Mouse (Mus musculus) frontal cortex, postnatal 10 days (tissue): ENCODE data around the gene Acap2.
A peak's percentile ranks its signal among the peaks of the same experiment; 100 is the strongest.

Experiments used
- DNase-seq, 2 experiments: peaks; one replicate each; pipeline ENCODE4 v3.0.0; 2022; ENCODE audit warnings: low spot score in 2 of 2, mixed read lengths in 1 of 2

Gene Acap2

DNA sequence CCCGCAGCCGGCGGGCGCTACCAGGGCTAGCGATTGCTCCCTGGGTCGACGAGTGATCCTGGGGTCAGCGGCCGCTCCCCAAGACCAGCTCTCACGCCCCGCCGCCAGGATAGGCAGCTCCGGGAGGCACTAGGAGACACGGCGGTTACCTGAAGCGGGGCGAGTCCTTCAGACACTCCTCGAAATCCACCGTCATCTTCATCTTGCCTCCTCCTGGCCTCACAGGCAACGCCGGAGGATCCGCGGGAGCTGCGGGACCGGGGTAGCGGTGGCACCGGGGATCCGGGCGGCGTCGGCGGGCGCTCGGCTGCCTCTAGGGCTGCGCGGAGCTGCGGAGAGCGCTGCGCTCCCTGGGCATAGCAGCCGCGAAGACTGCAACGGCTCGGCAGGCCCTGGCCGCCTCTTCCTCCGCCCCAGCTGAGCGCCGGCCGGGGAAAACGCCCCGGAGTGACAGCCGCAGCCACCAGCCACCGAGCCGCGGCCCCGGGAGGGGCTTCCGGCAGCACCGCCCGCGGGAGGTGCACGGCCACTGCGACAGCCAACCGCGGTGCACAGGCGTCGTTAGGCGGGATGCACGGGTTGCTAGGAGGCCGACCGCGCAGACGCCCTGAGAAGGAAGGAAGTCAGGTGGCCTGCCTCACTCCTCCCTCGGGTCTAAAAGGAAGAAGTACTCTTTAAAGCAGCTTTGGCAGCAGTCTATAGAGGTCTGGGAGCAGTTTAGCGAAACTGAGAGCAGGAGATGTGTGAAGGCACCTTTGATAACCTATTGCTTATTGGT lies at the start of gene Acap2:
TSS of gene Acap2 (minus strand) at position 456 of the 778 bp plus-strand sequence.
- DNase-seq, result peak; percentile 97 to 98

DNA sequence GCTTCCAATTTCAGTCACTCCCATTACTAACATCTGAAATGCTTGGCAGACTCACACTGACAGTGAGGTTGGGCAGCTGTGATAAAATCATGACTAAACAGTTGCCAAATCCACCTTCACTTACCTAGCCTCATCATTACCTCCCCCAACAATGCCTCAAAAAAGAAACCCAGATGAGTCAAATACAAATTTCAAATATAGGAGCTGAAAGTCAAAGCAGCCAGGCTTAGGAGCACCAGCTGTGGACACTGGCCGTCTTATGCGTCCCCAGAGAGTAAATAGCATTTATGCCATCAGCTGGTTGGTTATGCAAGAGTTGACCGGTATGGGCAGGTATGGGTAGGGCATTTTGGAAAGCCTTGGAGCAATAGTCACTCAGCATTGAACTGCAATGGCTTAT lies 48.4 kb upstream of the Acap2 start:
- no peak for DNase-seq

DNA sequence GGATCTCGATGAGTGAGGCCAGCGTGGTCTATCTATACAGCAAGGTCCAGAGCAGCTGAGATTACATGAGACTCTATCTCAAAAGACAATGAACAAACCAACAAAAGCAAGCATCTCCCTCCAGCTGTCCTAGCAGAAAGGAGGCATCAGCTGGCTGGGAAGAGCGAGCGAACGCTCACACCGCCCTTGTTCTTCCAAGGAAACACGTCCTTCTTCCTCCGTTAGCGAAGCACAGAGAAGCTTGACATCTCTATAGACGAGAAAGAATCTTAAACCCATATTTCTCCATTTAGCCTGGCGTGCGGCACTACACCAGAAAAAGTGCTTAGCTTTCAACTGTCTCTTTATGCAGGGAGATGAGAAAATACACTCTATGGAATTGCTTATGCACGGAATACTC lies 47.7 kb upstream of the Acap2 start:
- no peak for DNase-seq

DNA sequence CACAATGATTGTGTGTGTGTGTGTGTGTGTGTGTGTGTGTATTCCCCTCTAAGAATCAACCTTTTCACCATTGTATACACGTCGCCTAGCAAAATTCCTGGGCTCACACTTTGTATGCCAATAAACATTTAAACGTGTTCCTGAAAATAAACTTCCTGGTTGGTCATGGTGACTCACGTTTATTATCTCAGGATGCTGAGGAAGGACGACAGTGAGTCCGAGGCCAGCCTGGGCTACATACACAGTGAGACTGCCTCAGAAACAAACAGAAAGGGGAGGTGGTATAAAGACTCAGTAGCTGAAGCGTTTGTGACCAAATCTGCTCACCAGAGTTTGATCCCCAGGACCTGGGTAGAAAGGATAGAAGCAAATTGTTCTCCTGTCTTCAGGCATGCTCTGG lies 46.4 kb upstream of the Acap2 start:
- DNase-seq, result no peak

GRCm38 (mm10) chr16:31244053-31244452 lies 43.0 kb upstream of the Acap2 start:
- DNase-seq, result no peak

GRCm38 (mm10) chr16:31241433-31241832 lies 40.4 kb upstream of the Acap2 start:
- DNase-seq, result no peak

GRCm38 (mm10) chr16:31240569-31240968 lies 39.5 kb upstream of the Acap2 start:
- no peak for DNase-seq

DNA sequence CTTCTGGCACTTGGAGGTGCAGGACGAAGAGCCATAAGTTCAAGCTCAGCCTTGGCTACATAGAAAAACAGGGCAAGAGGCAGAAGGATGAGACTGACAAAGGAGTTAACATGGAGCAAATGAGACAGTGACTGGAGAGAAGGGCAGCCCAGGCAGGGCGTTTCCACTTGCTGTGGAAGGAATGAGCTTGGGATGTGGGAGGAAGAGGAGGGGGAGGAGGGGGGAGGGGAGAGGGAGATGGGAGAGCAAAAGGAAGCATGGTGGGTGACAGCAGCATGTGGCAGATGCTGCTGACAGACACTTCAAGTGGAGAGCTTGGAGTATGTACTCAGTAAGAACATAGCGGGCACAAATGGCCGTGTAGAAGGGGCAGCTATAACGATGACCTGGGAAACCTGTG lies 37.2 kb upstream of the Acap2 start:
- DNase-seq, result no peak

DNA sequence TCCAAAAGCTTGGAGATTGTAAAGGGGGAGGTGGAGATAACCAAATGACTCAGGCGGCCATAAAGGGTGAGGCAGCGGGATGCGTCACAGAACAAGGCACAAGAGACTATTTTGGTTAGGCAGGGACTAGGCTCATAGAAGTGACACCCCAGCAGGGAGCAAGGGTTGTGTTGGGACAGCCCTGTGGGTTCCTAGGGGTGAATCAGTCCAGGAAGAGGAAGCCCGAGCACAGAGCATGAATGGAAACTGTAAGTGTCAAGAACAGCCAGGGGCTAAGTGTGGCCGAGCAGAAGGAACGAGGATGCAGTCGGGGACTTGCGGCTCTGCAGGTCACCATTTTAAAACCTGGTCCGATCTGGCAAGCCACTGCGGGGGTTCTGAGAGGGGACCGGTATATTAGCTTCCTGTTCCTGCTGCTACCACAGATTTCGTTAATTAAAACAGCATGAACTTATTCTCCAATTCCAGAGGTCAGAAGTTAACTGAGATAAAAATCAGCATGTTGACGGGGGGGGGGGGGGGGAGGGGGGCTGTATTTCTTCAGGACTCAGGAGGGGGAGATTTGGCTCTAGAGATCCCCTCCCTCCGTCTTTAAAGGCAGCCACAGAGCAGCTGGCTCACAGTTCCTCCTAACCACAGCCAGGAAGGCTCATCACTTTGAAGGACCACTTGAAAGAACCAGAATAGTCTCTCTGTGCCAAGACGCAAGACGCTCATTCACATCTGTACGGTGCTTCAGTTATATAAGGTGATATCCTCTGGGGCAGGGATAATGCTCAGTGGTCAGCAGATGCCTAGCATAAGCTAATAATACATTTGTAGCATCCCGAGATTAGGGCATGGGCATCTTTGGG lies 34.6 kb upstream of the Acap2 start:
- DNase-seq, result no peak

DNA sequence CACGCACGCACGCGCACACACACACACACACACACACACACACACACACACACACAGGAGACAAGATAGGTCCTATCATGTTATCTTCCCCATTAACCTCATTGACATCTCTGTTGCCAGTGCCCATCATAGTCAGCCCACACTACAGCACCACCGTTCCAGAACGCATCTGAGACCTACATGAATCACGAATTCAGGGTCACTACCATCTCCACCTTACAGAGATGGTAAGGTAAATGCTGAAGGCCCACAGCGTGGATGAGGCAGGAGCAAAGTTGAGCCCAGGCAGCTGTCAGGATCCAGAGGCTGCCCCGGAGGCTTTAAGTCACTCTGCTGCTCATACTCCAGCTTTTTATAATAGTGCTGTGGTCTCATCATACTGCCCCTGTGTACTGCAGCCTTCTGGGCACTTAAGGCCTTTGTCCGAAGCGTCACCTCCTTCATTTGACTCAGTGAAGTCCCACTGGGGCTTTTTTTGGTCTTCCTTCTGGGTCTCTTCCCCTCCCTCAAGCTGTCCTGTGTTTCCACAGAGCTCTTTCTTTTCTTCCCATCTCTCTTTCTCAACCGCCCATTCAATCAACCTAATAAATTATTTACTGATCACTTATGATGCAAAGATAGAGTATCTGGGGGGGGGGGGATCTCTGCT lies 33.9 kb upstream of the Acap2 start:
- DNase-seq, result no peak

DNA sequence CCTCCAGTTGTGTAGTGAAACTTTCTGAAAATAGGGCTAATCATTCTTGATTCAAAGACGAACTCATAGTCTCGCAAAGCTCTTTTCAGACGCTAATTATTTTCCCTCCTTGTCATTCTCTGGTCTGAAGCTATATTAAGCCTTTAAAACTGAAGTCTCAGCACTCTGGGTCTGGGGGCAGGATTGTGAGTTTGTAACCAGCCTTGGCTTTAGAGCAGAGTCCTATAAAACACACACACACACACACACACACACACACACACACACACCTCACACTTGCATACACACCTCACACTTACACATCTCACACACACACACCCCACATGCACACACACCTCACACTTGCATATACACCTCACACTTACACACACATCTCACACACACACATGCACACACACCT lies 33.3 kb upstream of the Acap2 start:
- no peak for DNase-seq

- peak; percentile 22 to 59 for DNase-seq
Observed at GRCm38 (mm10) chr16:31233541-31234339, 32.7 kb upstream of the Acap2 start.

- DNase-seq, result no peak
Observed at GRCm38 (mm10) chr16:31233167-31233498, 32.1 kb upstream of the Acap2 start.

GRCm38 (mm10) chr16:31232491-31233166 lies 31.6 kb upstream of the Acap2 start:
- DNase-seq, result no peak

GRCm38 (mm10) chr16:31231591-31231990 lies 30.5 kb upstream of the Acap2 start:
- DNase-seq, result no peak

- DNase-seq, result no peak
Observed at GRCm38 (mm10) chr16:31227746-31228145, 26.7 kb upstream of the Acap2 start.

DNA sequence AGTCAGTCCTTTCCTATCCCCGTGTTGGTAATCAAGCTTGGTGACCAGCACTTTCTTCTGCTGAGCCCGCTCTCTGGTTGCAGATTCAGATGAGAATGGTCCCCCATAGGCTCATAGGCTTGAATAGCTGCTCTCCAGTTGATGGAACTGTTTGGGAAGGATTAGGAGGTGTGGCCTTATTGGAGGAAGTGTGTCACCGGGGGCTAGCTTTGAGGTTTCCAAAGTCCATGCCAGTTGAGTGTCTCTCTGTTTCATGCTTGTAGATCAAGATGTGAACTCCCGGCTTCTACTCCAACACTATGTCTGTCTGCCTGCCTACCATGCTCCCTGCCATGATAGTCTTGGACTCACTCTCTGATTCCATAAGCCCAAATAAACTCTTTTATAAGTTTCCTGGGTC lies 14.2 kb upstream of the Acap2 start:
- no peak for DNase-seq

- DNase-seq, result no peak
Observed at GRCm38 (mm10) chr16:31213463-31213862, 12.4 kb upstream of the Acap2 start.

- DNase-seq, result no peak
Observed at GRCm38 (mm10) chr16:31211503-31211902, 10.5 kb upstream of the Acap2 start.

DNA sequence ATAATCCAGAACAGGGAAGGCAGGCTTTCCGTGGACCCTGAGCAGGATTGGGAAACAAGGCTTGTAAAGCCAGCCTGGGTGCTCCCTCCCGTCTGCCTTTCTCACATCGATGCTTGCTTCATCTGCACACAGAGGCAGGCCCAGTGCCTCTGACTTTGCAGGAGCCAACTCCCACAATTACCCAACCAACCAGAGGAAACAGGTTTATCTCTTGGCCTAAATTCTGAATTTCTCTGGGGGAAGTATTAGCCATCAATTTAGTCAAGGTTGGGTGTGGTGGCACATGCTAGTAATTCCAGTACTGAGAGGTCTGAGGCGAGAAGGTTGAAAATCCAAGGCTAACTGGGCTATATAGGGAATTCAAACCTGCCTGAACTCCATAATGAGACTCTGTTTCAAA lies 9.4 kb upstream of the Acap2 start:
- no peak for DNase-seq

- DNase-seq, result no peak
Observed at GRCm38 (mm10) chr16:31209911-31210310, 8.9 kb upstream of the Acap2 start.
